Comparison of ENCODE assay signal across 17 mouse cellular contexts in genomic region chr7:100915204-100915603, GRCm38 (mm10). TPM values are rescaled to one million over a fixed set of nuclear protein-coding genes. Genes with fewer than 3 reads are reported as not detected.
DNase-seq lines count a peak whose midpoint lies in the region; ATAC-seq and TF ChIP-seq lines count a peak whose summit lies in the region.
"Had no signal": no experiment of that assay in that cellular context is flagged by ENCODE, and none has a peak within 500 bp of the region (broad histone marks: within the 10 kb centered on the region; RNA-seq: fewer than 3 reads in every experiment).

No protein-coding gene starts in this region.

- peaks cover 16% of the 10 kb centered on the region for H3K36me3 ChIP-seq in heart, embryonic 10.5 days
- H3K36me3 ChIP-seq in forebrain, postnatal 0 days (ENCODE audit: insufficient read depth): no peaks in the 10 kb centered on the region
- no peaks in the 10 kb centered on the region for H3K36me3 ChIP-seq in stomach, postnatal 0 days (ENCODE audit: control insufficient read depth, insufficient read depth, low read length)

- 70% methylated on average over 5 of the region's 5 CpGs for WGBS in heart, embryonic 10.5 days
- WGBS in forebrain, postnatal 0 days: 43% methylated on average over 5 of the region's 5 CpGs
- WGBS in stomach, postnatal 0 days: 78% methylated on average over 5 of the region's 5 CpGs

- intact Hi-C loops in heart, postnatal 14 days (cut with DNase I): no loop called here

- TF ChIP-seq EP300 in stomach, postnatal 0 days (optimal IDR thresholded peaks at IDR 0.05): no peak

- peaks cover 100% of the 10 kb centered on the region for H3K4me1 ChIP-seq in heart, embryonic 10.5 days
- peaks cover 3% of the 10 kb centered on the region; the same call in 1 of the 2 replicates for H3K4me1 ChIP-seq in forebrain, postnatal 0 days (ENCODE audit: insufficient read depth)
- peaks cover 20% of the 10 kb centered on the region for H3K4me1 ChIP-seq in stomach, postnatal 0 days (replicated peaks; ENCODE audit: control insufficient read depth, insufficient read depth)

- H3K9ac ChIP-seq in forebrain, postnatal 0 days: no peak overlapping the region
- no peak overlapping the region for H3K9ac ChIP-seq in stomach, postnatal 0 days (ENCODE audit: low read length)
- H3K9ac ChIP-seq: lung, embryonic 14.5 days had no signal

- ATAC-seq in forebrain, postnatal 0 days: peak; percentile 38
- no peak for ATAC-seq in stomach, postnatal 0 days (ENCODE audit: low FRiP score, low TSS enrichment)

- no peak overlapping the region for H3K4me3 ChIP-seq in heart, embryonic 10.5 days
- H3K4me3 ChIP-seq in layer of hippocampus, adult 2 months: no peak overlapping the region
- H3K4me3 ChIP-seq in forebrain, postnatal 0 days (ENCODE audit: low read depth, low read length): no peak overlapping the region
- H3K4me3 ChIP-seq in stomach, postnatal 0 days (ENCODE audit: low read depth, low read length): no peak overlapping the region

- no peaks in the 10 kb centered on the region for H3K9me3 ChIP-seq in heart, embryonic 10.5 days
- no peaks in the 10 kb centered on the region for H3K9me3 ChIP-seq in forebrain, postnatal 0 days (ENCODE audit: low read length)
- no peaks in the 10 kb centered on the region for H3K9me3 ChIP-seq in stomach, postnatal 0 days (ENCODE audit: control insufficient read depth, low read length)

- TF ChIP-seq CTCF in layer of hippocampus, adult 2 months (conservative IDR thresholded peaks at IDR 0.05): no peak
- TF ChIP-seq CTCF in forebrain, postnatal 0 days (IDR thresholded peaks at IDR 0.05; ENCODE audit: low read depth): no peak
- TF ChIP-seq CTCF in stomach, postnatal 0 days (IDR thresholded peaks at IDR 0.05; ENCODE audit: low read depth): no peak

- H3K27ac ChIP-seq in heart, embryonic 10.5 days: peak overlapping the region; percentile 85
- peak overlapping the region; percentile 65 for H3K27ac ChIP-seq in layer of hippocampus, adult 2 months
- H3K27ac ChIP-seq in forebrain, postnatal 0 days (ENCODE audit: low read depth, low read length): no peak overlapping the region
- H3K27ac ChIP-seq in stomach, postnatal 0 days (replicated peaks): peak overlapping the region; percentile 56; the same call in 1 of the 2 replicates

- H3K27me3 ChIP-seq in heart, embryonic 10.5 days (ENCODE audit: insufficient read depth, poor library complexity, severe bottlenecking): no peaks in the 10 kb centered on the region
- H3K27me3 ChIP-seq in forebrain, postnatal 0 days (ENCODE audit: insufficient read depth, low read length): no peaks in the 10 kb centered on the region
- no peaks in the 10 kb centered on the region for H3K27me3 ChIP-seq in stomach, postnatal 0 days (ENCODE audit: control insufficient read depth, insufficient read depth, low read length)

- no peak overlapping the region for H3K4me2 ChIP-seq in forebrain, postnatal 0 days (ENCODE audit: low read depth)
- H3K4me2 ChIP-seq in stomach, postnatal 0 days (replicated peaks; ENCODE audit: low read depth): no peak overlapping the region
- H3K4me2 ChIP-seq: lung, embryonic 14.5 days had no signal

- no peak for DNase-seq in heart, embryonic 10.5 days (ENCODE audit: low spot score)
- no peak for DNase-seq in heart, postnatal 14 days
- DNase-seq in layer of hippocampus, adult 2 months (ENCODE audit: low spot score in 2 of 2): no peak
- DNase-seq in layer of hippocampus, adult 8-10 months (ENCODE audit: low spot score in 2 of 2): no peak
- DNase-seq in forebrain, postnatal 0 days: no peak
- DNase-seq in stomach, postnatal 0 days (ENCODE audit: low spot score): no peak
- no peak for DNase-seq in cerebellum, adult 18-20 months
- DNase-seq: adrenal gland, postnatal 36 days; cerebellum, postnatal 36 days; kidney, adult 11 months; kidney, postnatal 36 days; layer of hippocampus, postnatal 36 days; liver; lung, embryonic 14.5 days; right cerebral cortex, postnatal 14 days had no signal

RNA-seq across cellular contexts. Expression of gene Arhgef17, which starts 16.7 kb away (rescaled TPM):
- polyA plus RNA-seq in heart, embryonic 10.5 days (2016; fragmentation: Nextera tagmentation; extraction: Ambion mirVana): 7.9 and 10.1 TPM in 2 replicates
- total RNA-seq in heart, postnatal 14 days (2021): 10 to 100 TPM; 30.3 to 31.6 TPM
- total RNA-seq in layer of hippocampus, adult 2 months (2021): 100 to 1,000 TPM; 163 to 171 TPM
- 100 to 1,000 TPM; 149 to 173 (median 162) TPM for total RNA-seq in layer of hippocampus, adult 8-10 months (2022)
- 47.9 and 52.7 TPM in 2 replicates for total RNA-seq in forebrain, postnatal 0 days (2014; rRNA removed)
- 9.8 and 12.5 TPM in 2 replicates for polyA plus RNA-seq in forebrain, postnatal 0 days (2015; fragmentation: Nextera tagmentation; extraction: Ambion mirVana)
- 2.2 and 2.7 TPM in 2 replicates for polyA plus RNA-seq in stomach, postnatal 0 days (2015; fragmentation: Nextera tagmentation; extraction: Ambion mirVana)
- total RNA-seq: megakaryocyte-erythroid progenitor cell, adult 5-6 weeks had no signal

RNA-seq across cellular contexts. Expression of gene Relt, which starts 52.0 kb away (rescaled TPM):
- 4.4 and 5.3 TPM in 2 replicates for polyA plus RNA-seq in heart, embryonic 10.5 days (2016; fragmentation: Nextera tagmentation; extraction: Ambion mirVana)
- 1 to 10 TPM; 2.4 to 3.3 TPM for total RNA-seq in heart, postnatal 14 days (2021)
- 10 to 100 TPM; 11.2 to 13.2 TPM for total RNA-seq in layer of hippocampus, adult 2 months (2021)
- 10 to 100 TPM; 11.6 to 14.1 (median 12.8) TPM for total RNA-seq in layer of hippocampus, adult 8-10 months (2022)
- 7.5 and 8.3 TPM in 2 replicates for total RNA-seq in forebrain, postnatal 0 days (2014; rRNA removed)
- polyA plus RNA-seq in forebrain, postnatal 0 days (2015; fragmentation: Nextera tagmentation; extraction: Ambion mirVana): 4.4 and 5.1 TPM in 2 replicates
- polyA plus RNA-seq in stomach, postnatal 0 days (2015; fragmentation: Nextera tagmentation; extraction: Ambion mirVana): 0.71 and 1.2 TPM in 2 replicates

RNA-seq across cellular contexts. Expression of gene P2ry6, which starts 59.2 kb away (rescaled TPM):
- 0.97 and 1.2 TPM in 2 replicates for polyA plus RNA-seq in heart, embryonic 10.5 days (2016; fragmentation: Nextera tagmentation; extraction: Ambion mirVana)
- total RNA-seq in heart, postnatal 14 days (2021): 1 to 10 TPM; 4.1 to 4.5 TPM
- 1 to 10 TPM; 3.0 to 3.6 TPM for total RNA-seq in layer of hippocampus, adult 2 months (2021)
- total RNA-seq in layer of hippocampus, adult 8-10 months (2022): 1 to 10 TPM; 3.1 to 8.7 (median 6.5) TPM
- 1.2 and 2.3 TPM in 2 replicates for total RNA-seq in forebrain, postnatal 0 days (2014; rRNA removed)
- polyA plus RNA-seq in forebrain, postnatal 0 days (2015; fragmentation: Nextera tagmentation; extraction: Ambion mirVana): 3.1 and 3.8 TPM in 2 replicates
- polyA plus RNA-seq in stomach, postnatal 0 days (2015; fragmentation: Nextera tagmentation; extraction: Ambion mirVana): 6.1 and 6.4 TPM in 2 replicates
- total RNA-seq: megakaryocyte-erythroid progenitor cell, adult 5-6 weeks; MEL had no signal
